Mouse (Mus musculus) heart, adult 9 months (tissue): ENCODE data around the gene Ccdc159.

Experiments
- DNase-seq, 2 experiments: peaks; one replicate each; pipeline ENCODE4 v3.0.0; 2022; ENCODE audit warnings: low spot score in 2 of 2

Gene Ccdc159

GRCm38 (mm10) chr9:21961366-21961980 lies 34.2 kb downstream of the Ccdc159 start:
- DNase-seq, result no peak

- DNase-seq, result no peak
Measured at GRCm38 (mm10) chr9:21962010-21962409, 34.7 kb downstream of the Ccdc159 start.

GRCm38 (mm10) chr9:21962416-21963059 lies 35.3 kb downstream of the Ccdc159 start:
- peak; percentile 42 to 62 for DNase-seq

- peak; percentile 66 to 81 for DNase-seq
Measured at GRCm38 (mm10) chr9:21963417-21963816, 36.1 kb downstream of the Ccdc159 start, which contains the start of gene Epor. TSS of gene Epor (minus strand) at chr9:21963506.

GRCm38 (mm10) chr9:21968883-21969282 lies 41.6 kb downstream of the Ccdc159 start:
- DNase-seq, result no peak

GRCm38 (mm10) chr9:21969304-21969703 lies 42.0 kb downstream of the Ccdc159 start:
- no peak for DNase-seq

- DNase-seq, result no peak
Measured at GRCm38 (mm10) chr9:21976626-21977175, 49.4 kb downstream of the Ccdc159 start.

- no peak for DNase-seq
Measured at GRCm38 (mm10) chr9:21977331-21977730, 50.1 kb downstream of the Ccdc159 start.

GRCm38 (mm10) chr9:21977972-21978371 lies 50.7 kb downstream of the Ccdc159 start:
- DNase-seq, result no peak

- no peak for DNase-seq
Measured at GRCm38 (mm10) chr9:21978398-21979128, 51.3 kb downstream of the Ccdc159 start.

GRCm38 (mm10) chr9:21983911-21984310 lies 56.6 kb downstream of the Ccdc159 start:
- DNase-seq, result no peak
